Mouse (Mus musculus) embryonic facial prominence, embryonic 11.5 days (tissue): ENCODE measurements around the gene Tbck. TPM values are rescaled to one million over a fixed set of nuclear protein-coding genes. Genes with fewer than 3 reads are reported as not detected.
A peak's percentile ranks its signal among the peaks of the same experiment; 100 is the strongest.

Source experiments
- ATAC-seq: fragments of 200-750 bp; cut with Nextera tagmentation; replicated peaks from 2 replicates; pipeline ENCODE4 v1.8.0; 2017; ENCODE audit warnings: low read depth; ENCODE audit not compliant: insufficient number of reproducible peaks, low FRiP score, low TSS enrichment
- DNase-seq: peaks from one replicate; pipeline ENCODE4 v3.0.0-alpha.2; 2015; ENCODE audit warnings: low spot score
- H3K27ac ChIP-seq: fragments of 300-500 bp; sonication (generic); replicated peaks from 2 replicates; pipeline ENCODE4 v1.5.1; 2014; ENCODE audit warnings: mild to moderate bottlenecking, low read depth, low read length, control low read depth
- H3K27me3 ChIP-seq: fragments of 300-500 bp; sonication (generic); 2 replicates; pipeline ENCODE4 v1.6.1; 2014; ENCODE audit warnings: mild to moderate bottlenecking, low read length, moderate library complexity, mixed read lengths; ENCODE audit not compliant: control insufficient read depth, insufficient read depth
- H3K36me3 ChIP-seq: fragments of 300-500 bp; sonication (generic); replicated peaks from 2 replicates; pipeline ENCODE4 v1.6.1; 2014; ENCODE audit warnings: low read depth, mild to moderate bottlenecking, low read length, moderate library complexity, mixed read lengths; ENCODE audit not compliant: control insufficient read depth, insufficient read depth
- H3K4me1 ChIP-seq: fragments of 300-500 bp; sonication (generic); 2 replicates; pipeline ENCODE4 v1.6.1; 2014; ENCODE audit warnings: low read length, mixed read lengths; ENCODE audit not compliant: control insufficient read depth, insufficient read depth
- H3K4me2 ChIP-seq: fragments of 300-500 bp; sonication (generic); 2 replicates; pipeline ENCODE4 v1.6.1; 2014; ENCODE audit warnings: low read depth, mild to moderate bottlenecking, control low read depth, low read length, moderate library complexity
- H3K4me3 ChIP-seq: fragments of 300-500 bp; sonication (generic); 2 replicates; pipeline ENCODE4 v1.5.1; 2014; ENCODE audit warnings: low read depth, low read length, control low read depth
- H3K9ac ChIP-seq: fragments of 300-500 bp; sonication (generic); replicated peaks from 2 replicates; pipeline ENCODE4 v1.6.1; 2014; ENCODE audit warnings: mild to moderate bottlenecking, control low read depth, low read length
- H3K9me3 ChIP-seq: fragments of 300-500 bp; sonication (generic); replicated peaks from 2 replicates; pipeline ENCODE4 v1.6.1; 2016; ENCODE audit warnings: mild to moderate bottlenecking, low read length, inconsistent platforms, mixed read lengths; ENCODE audit not compliant: control insufficient read depth
- WGBS: fragments of 180-500 bp; shearing (Covaris S2); extraction: QIAGEN DNeasy Blood & Tissue Kit; methylation state at CpG from one replicate; pipeline ENCODE4 v1.1.7; 2014; 5-methylcytosine and 5-hydroxymethylcytosine counted together
- polyA plus RNA-seq: library from polyadenylated mRNA; unstranded; fragments of >200 nt; fragmentation: Nextera tagmentation; extraction: Ambion mirVana; gene quantifications from 2 replicates; pipeline ENCODE4 v1.2.1, GENCODE M21; 2014

Tbck gene
- polyA plus RNA-seq, 1 experiment from 2014 or later, result 23.0 TPM

- H3K9me3 ChIP-seq, result no peaks in the 10 kb centered on the region
- H3K36me3 ChIP-seq, result 0 out of 2 replicates have a peak, but pooled peaks cover 4% of the 10 kb centered on the region
- H3K4me2 ChIP-seq, result no peak overlapping the region
- no peak overlapping the region for H3K27ac ChIP-seq
- ATAC-seq (no peak), DNase-seq (no peak)
- WGBS, result 89% methylated on average over 2 of the region's 2 CpGs
- no peaks in the 10 kb centered on the region for H3K27me3 ChIP-seq
- no peaks in the 10 kb centered on the region for H3K4me1 ChIP-seq
- no peak overlapping the region for H3K4me3 ChIP-seq
- H3K9ac ChIP-seq, result no peak overlapping the region
These were observed 28.0 kb upstream of the Tbck start for GRCm38 (mm10) chr3:132655955-132656354.

- Histone ChIP-seq H3K9ac (no peak overlapping the region), H3K4me2 (no peak overlapping the region), H3K27ac (no peak overlapping the region), H3K4me3 (no peak overlapping the region), H3K27me3 (no peaks in the 10 kb centered on the region), H3K36me3 (no peaks in the 10 kb centered on the region), H3K9me3 (no peaks in the 10 kb centered on the region), H3K4me1 (no peaks in the 10 kb centered on the region)
- DNase-seq, result no peak
- WGBS, result 87% methylated on average over 2 of the region's 2 CpGs
- ATAC-seq, result no peak
These were observed 6.5 kb upstream of the Tbck start for GRCm38 (mm10) chr3:132677494-132677893.

- peak within 1 kb of the TSS; percentile 67 for H3K4me2 ChIP-seq
- H3K4me3 ChIP-seq, result peak within 1 kb of the TSS; percentile 62
- no peaks in the 10 kb centered on the region for H3K9me3 ChIP-seq
- peak within 1 kb of the TSS; percentile 88 for H3K9ac ChIP-seq
- H3K27ac ChIP-seq, result peak within 1 kb of the TSS; percentile 80
- H3K27me3 ChIP-seq, result no peaks in the 10 kb centered on the region
- no peaks in the 10 kb centered on the region for H3K4me1 ChIP-seq
- no peak; the same call in 1 of the 2 replicates for ATAC-seq
- no peaks in the 10 kb centered on the region; the same call in 1 of the 2 replicates for H3K36me3 ChIP-seq
- WGBS, result 3% methylated on average over 27 of the region's 27 CpGs
- DNase-seq, result no peak
These were observed 436 bp downstream of the Tbck start, which contains the start of gene Aimp1 for GRCm38 (mm10) chr3:132684231-132684928. TSS of gene Aimp1 (minus strand) at chr3:132684370.

- Histone ChIP-seq H3K4me1 (no peaks in the 10 kb centered on the region), H3K4me2 (no peak overlapping the region), H3K9me3 (no peaks in the 10 kb centered on the region), H3K27me3 (no peaks in the 10 kb centered on the region), H3K9ac (no peak overlapping the region), H3K4me3 (no peak overlapping the region), H3K36me3 (no peaks in the 10 kb centered on the region), H3K27ac (no peak overlapping the region)
- WGBS, result 84% methylated on average over 3 of the region's 3 CpGs
- DNase-seq (peak; percentile 49), ATAC-seq (no peak)
These were observed 17.4 kb downstream of the Tbck start for GRCm38 (mm10) chr3:132701368-132701767.

- Histone ChIP-seq H3K4me2 (no peak overlapping the region), H3K9ac (no peak overlapping the region), H3K36me3 (no peaks in the 10 kb centered on the region), H3K27me3 (no peaks in the 10 kb centered on the region), H3K4me1 (no peaks in the 10 kb centered on the region), H3K27ac (no peak overlapping the region), H3K9me3 (no peaks in the 10 kb centered on the region), H3K4me3 (no peak overlapping the region)
- ATAC-seq (no peak), DNase-seq (no peak)
- 83% methylated on average over 3 of the region's 3 CpGs for WGBS
These were observed 20.3 kb downstream of the Tbck start for GRCm38 (mm10) chr3:132704216-132704615.

GRCm38 (mm10) chr3:132706977-132707376 lies 23.0 kb downstream of the Tbck start:
- Histone ChIP-seq H3K9ac (no peak overlapping the region), H3K9me3 (no peaks in the 10 kb centered on the region), H3K36me3 (no peaks in the 10 kb centered on the region), H3K27ac (no peak overlapping the region), H3K4me1 (no peaks in the 10 kb centered on the region), H3K27me3 (no peaks in the 10 kb centered on the region), H3K4me3 (no peak overlapping the region), H3K4me2 (no peak overlapping the region)
- DNase-seq (no peak), ATAC-seq (no peak)
- 77% methylated on average over 4 of the region's 4 CpGs for WGBS

- WGBS, result 39% methylated on average over 5 of the region's 5 CpGs
- H3K9me3 ChIP-seq, result no peaks in the 10 kb centered on the region
- DNase-seq (peak; percentile 56), ATAC-seq (no peak)
- H3K9ac ChIP-seq, result no peak overlapping the region
- H3K36me3 ChIP-seq, result no peaks in the 10 kb centered on the region
- H3K4me2 ChIP-seq, result no peak overlapping the region
- H3K27ac ChIP-seq, result no peak overlapping the region
- no peaks in the 10 kb centered on the region for H3K4me1 ChIP-seq
- no peak overlapping the region for H3K4me3 ChIP-seq
- no peaks in the 10 kb centered on the region for H3K27me3 ChIP-seq
These were observed 30.0 kb downstream of the Tbck start for GRCm38 (mm10) chr3:132713913-132714312.

GRCm38 (mm10) chr3:132717316-132717715 lies 33.4 kb downstream of the Tbck start:
- 96% methylated on average over 4 of the region's 4 CpGs for WGBS

More at GRCm38 (mm10) chr3:132717316-132717715, 33.4 kb downstream of the Tbck start:
- no peak overlapping the region for H3K4me3 ChIP-seq
- ATAC-seq (no peak), DNase-seq (no peak)
- H3K36me3 ChIP-seq, result no peaks in the 10 kb centered on the region
- no peak overlapping the region for H3K4me2 ChIP-seq
- H3K27me3 ChIP-seq, result no peaks in the 10 kb centered on the region
- H3K4me1 ChIP-seq, result no peaks in the 10 kb centered on the region
- H3K9me3 ChIP-seq, result no peaks in the 10 kb centered on the region
- no peak overlapping the region for H3K9ac ChIP-seq
- H3K27ac ChIP-seq, result no peak overlapping the region
